Mouse (Mus musculus) forelimb bud, embryonic 11.5 days (tissue): Measurements from ENCODE around the gene Tspan9.

ENCODE experiments used
- DNase-seq: peaks from one replicate; pipeline ENCODE4 v3.0.0-alpha.2; 2012; ENCODE audit warnings: low read depth, low spot score

Gene Tspan9

GRCm38 (mm10) chr6:127925915-127926314 is 217.5 kb downstream of the Tspan9 start:
- no peak for DNase-seq

GRCm38 (mm10) chr6:127924750-127925149 is 218.6 kb downstream of the Tspan9 start:
- no peak for DNase-seq

- no peak for DNase-seq
Observed at GRCm38 (mm10) chr6:127923296-127923695, 220.1 kb downstream of the Tspan9 start.

DNA sequence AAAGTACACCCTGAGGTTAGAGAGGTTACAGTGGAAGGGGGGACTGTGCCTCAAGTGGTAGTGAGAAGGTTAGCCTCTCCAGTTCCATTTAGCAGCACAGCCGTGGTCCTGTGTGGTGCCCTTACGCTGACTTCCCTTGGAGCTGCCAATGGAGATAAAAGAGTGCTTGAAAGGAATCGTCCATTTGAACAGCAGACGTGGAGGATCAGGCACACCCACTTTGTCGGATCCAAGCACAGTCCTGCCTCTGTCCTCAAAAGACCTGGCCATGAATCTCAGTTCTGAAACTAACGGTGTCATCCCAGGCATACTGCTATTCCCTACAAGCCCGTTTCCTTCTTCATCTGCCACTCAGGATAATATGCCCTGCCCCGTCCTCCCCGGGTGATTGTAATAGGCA is 221.4 kb downstream of the Tspan9 start:
- DNase-seq, result no peak

DNA sequence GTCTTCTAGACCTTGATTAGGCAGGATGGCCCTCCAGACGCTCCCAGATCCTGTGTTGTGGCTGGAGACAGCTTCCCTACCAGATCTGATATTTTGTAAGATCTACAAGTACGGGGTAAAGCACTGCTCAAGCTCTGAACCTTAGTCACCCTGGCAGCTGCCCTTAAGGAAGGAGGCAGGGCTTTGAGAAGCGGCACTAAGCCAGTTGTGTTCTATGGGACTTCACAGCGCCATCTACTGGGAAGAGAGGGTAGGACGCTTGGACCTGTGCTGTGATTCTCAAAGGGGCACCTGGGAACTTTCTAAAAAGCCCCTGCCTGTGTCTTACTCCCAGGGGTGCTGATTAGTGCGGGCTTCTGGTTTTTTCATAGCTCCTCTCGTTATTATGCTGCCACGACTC is 222.7 kb downstream of the Tspan9 start:
- peak; percentile 82 for DNase-seq

- no peak for DNase-seq
Observed at GRCm38 (mm10) chr6:127919491-127919890, 223.9 kb downstream of the Tspan9 start.

GRCm38 (mm10) chr6:127917712-127918111 is 225.7 kb downstream of the Tspan9 start:
- no peak for DNase-seq

DNA sequence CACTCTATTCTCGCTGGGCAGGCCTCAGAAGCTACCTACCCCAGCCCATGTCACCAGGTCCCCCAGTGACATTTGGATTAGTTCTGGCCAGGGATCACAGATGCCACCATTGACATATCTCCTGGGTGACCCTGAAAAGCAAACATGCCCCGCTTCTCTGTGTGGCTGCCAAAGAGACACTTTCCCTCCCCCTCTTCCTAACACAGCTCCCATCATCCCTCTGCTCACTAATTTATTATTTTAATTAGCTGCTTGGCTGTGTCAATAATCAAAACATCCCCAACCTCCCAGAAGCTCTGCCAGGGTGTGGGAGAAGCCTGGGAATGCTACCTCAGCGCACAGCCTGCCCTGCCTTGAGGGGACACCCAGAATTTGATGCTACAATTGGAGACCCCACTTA is 226.4 kb downstream of the Tspan9 start:
- no peak for DNase-seq

- no peak for DNase-seq
Observed at GRCm38 (mm10) chr6:127912938-127913337, 230.5 kb downstream of the Tspan9 start.

GRCm38 (mm10) chr6:127911687-127912086 is 231.7 kb downstream of the Tspan9 start:
- DNase-seq, result no peak
